Mouse (Mus musculus): ENCODE results near the gene Tmem259.

DNA sequence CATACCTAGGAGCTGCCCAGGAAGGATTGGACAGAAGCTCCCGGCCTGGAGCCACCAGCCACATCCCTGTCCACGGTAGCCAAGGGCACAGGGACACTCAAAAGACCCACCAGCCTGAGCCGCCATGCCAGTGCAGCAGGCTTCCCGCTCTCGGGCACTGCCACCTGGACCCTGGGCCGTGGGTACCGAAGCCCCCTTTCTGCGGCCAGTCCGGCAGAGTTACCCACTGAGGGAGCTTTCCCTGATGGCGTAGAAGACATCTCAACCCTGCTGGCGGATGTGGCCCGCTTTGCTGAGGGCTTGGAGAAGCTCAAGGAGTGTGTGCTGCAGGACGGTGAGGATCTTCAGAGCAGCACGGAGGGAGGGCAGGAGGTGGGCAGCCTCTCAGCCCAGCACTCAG lies 33.6 kb upstream of the Tmem259 start:
- TF ChIP-seq ETS1 (IDR thresholded peaks at IDR 0.05; ENCODE audit: low read depth, low read length): no peak
- no peak for TF ChIP-seq POLR2A (IDR thresholded peaks at IDR 0.05; ENCODE audit: control insufficient read depth in 1 of 2, insufficient read depth in 1 of 2, low read depth in 1 of 2, low read length in 2 of 2, poor library complexity in 1 of 2)
- no peak for TF ChIP-seq EP300 (IDR thresholded peaks at IDR 0.05; ENCODE audit: low read depth in 1 of 2, low read length in 2 of 2)
- no peak for TF ChIP-seq HCFC1 (IDR thresholded peaks at IDR 0.05; ENCODE audit: low read depth, low read length)
- no peak for TF ChIP-seq BHLHE40 (IDR thresholded peaks at IDR 0.05; ENCODE audit: borderline replicate concordance, low read depth, low read length)
